Mouse (Mus musculus): Measurements from ENCODE around the gene Lrg1.

GRCm38 (mm10) chr17:56169830-56170229 is 48.0 kb upstream of the Lrg1 start:
- TF ChIP-seq POLR2A (IDR thresholded peaks at IDR 0.05; ENCODE audit: control insufficient read depth, low read depth, low read length) (no peak), CTCF (IDR thresholded peaks at IDR 0.05; ENCODE audit: control insufficient read depth, insufficient read depth, insufficient replicate concordance, low read depth, low read length) (no peak)

Data from testis, adult 2 months (tissue).